Mouse (Mus musculus): ENCODE data around the gene Glrx.

- TF ChIP-seq TCF12 (IDR thresholded peaks at IDR 0.05; ENCODE audit: low read depth, low read length) = no peak
- TF ChIP-seq CTCF (IDR thresholded peaks at IDR 0.05 in 2 of 3, conservative IDR thresholded peaks at IDR 0.05 in 1 of 3; ENCODE audit: control insufficient read depth in 1 of 3, insufficient read depth in 1 of 3, low read depth in 2 of 3, low read length in 3 of 3, poor library complexity in 1 of 3, severe bottlenecking in 1 of 3) = no peak
- TF ChIP-seq EP300 (IDR thresholded peaks at IDR 0.05; ENCODE audit: low read depth in 1 of 2, low read length in 2 of 2) = no peak
- TF ChIP-seq GATA1 (IDR thresholded peaks at IDR 0.05; ENCODE audit: low read depth, low read length) = no peak
- no peak for TF ChIP-seq ZNF384 (IDR thresholded peaks at IDR 0.05; ENCODE audit: low read depth, low read length)
Measured at GRCm38 (mm10) chr13:75880501-75880900, 40.8 kb downstream of the Glrx start.

Data from MEL (cell line).